Mouse (Mus musculus): ENCODE results near the gene Gm38655.

GRCm38 (mm10) chr17:25164770-25165169 lies 10.5 kb downstream of the Gm38655 start:
- TF ChIP-seq CTCF (IDR thresholded peaks at IDR 0.05; ENCODE audit: low read depth, low read length) (no peak), POLR2A (IDR thresholded peaks at IDR 0.05; ENCODE audit: insufficient read depth, low read length) (no peak)
